Mouse (Mus musculus): Measurements from ENCODE around the gene Lypd4. TPM values are rescaled to one million over a fixed set of nuclear protein-coding genes. Genes with fewer than 3 reads are reported as not detected.

Gene Lypd4
- total and polyA plus RNA-seq, 2 experiments, result not detected

GRCm38 (mm10) chr7:24817502-24817901 is 52.2 kb downstream of the Lypd4 start:
- Histone ChIP-seq H3K79me2 (ENCODE audit: control insufficient read depth, insufficient read depth, low read length) (no peaks in the 10 kb centered on the region), H3K27ac (replicated peaks; ENCODE audit: insufficient read depth, low read depth, low read length) (no peak overlapping the region), H3K4me1 (ENCODE audit: control insufficient read depth, insufficient read depth, low read length) (no peaks in the 10 kb centered on the region), H3K9ac (ENCODE audit: low read depth, low read length) (no peak overlapping the region), H3K27me3 (ENCODE audit: control insufficient read depth, insufficient read depth, low read length) (0 out of 2 replicates have a peak, but pooled peaks cover 2% of the 10 kb centered on the region), H3K36me3 (ENCODE audit: control insufficient read depth, insufficient read depth, low read length) (no peaks in the 10 kb centered on the region), H3K4me3 (ENCODE audit: insufficient read depth, low read depth, low read length) (no peak overlapping the region)
- TF ChIP-seq POLR2A (IDR thresholded peaks at IDR 0.05; ENCODE audit: extremely low read depth, insufficient read depth, low read length) (no peak), CTCF (IDR thresholded peaks at IDR 0.05; ENCODE audit: low read depth, low read length) (peak; percentile 77)
- DNase-seq (ENCODE audit: extremely low read depth, low read depth, low spot score), result peak; percentile 65
- under 1% methylated on average over 3 of the region's 3 CpGs for WGBS

Other genes starting within 250 kb of the Lypd4 start
- gene Lypd3, start 233.4 kb downstream of the Lypd4 start, total RNA-seq (2014; rRNA removed), result not detected in 2 replicates
- gene Lypd3, start 233.4 kb downstream of the Lypd4 start, polyA plus RNA-seq (2012; rRNA removed), result not detected in 2 replicates
- gene Tex101, start 193.3 kb downstream of the Lypd4 start, total RNA-seq (2014; rRNA removed), result not detected in 2 replicates
- not detected in 2 replicates for gene Tex101, start 193.3 kb downstream of the Lypd4 start, polyA plus RNA-seq (2012; rRNA removed)
- gene BC049730, start 160.7 kb downstream of the Lypd4 start, total RNA-seq (2014; rRNA removed), result not detected in 2 replicates
- not detected in 2 replicates for gene BC049730, start 160.7 kb downstream of the Lypd4 start, polyA plus RNA-seq (2012; rRNA removed)
- not detected in 2 replicates for gene Gm4763, start 143.0 kb downstream of the Lypd4 start, total RNA-seq (2014; rRNA removed)
- not detected in 2 replicates for gene Gm4763, start 143.0 kb downstream of the Lypd4 start, polyA plus RNA-seq (2012; rRNA removed)
- gene Cd177, start 109.6 kb downstream of the Lypd4 start, total RNA-seq (2014; rRNA removed), result not detected in 2 replicates
- 0.06 and 0.09 TPM in 2 replicates for gene Cd177, start 109.6 kb downstream of the Lypd4 start, polyA plus RNA-seq (2012; rRNA removed)
- gene Ceacam10, start 92.7 kb downstream of the Lypd4 start, total RNA-seq (2014; rRNA removed), result not detected in 2 replicates
- gene Ceacam10, start 92.7 kb downstream of the Lypd4 start, polyA plus RNA-seq (2012; rRNA removed), result not detected in 2 replicates
- not detected in 2 replicates for gene Gm9844, start 7.7 kb downstream of the Lypd4 start, total RNA-seq (2014; rRNA removed)
- gene Gm9844, start 7.7 kb downstream of the Lypd4 start, polyA plus RNA-seq (2012; rRNA removed), result not detected in 2 replicates
- gene Dmrtc2, start 116 bp upstream of the Lypd4 start, total RNA-seq (2014; rRNA removed), result not detected in 2 replicates
- not detected in 2 replicates for gene Dmrtc2, start 116 bp upstream of the Lypd4 start, polyA plus RNA-seq (2012; rRNA removed)
- 205 and 255 TPM in 2 replicates for gene Rps19, start 14.4 kb upstream of the Lypd4 start, total RNA-seq (2014; rRNA removed)
- 191 and 262 TPM in 2 replicates for gene Rps19, start 14.4 kb upstream of the Lypd4 start, polyA plus RNA-seq (2012; rRNA removed)
- 0.18 and 0.60 TPM in 2 replicates for gene Cd79a, start 27.4 kb upstream of the Lypd4 start, total RNA-seq (2014; rRNA removed)
- 2.0 and 5.7 TPM in 2 replicates for gene Cd79a, start 27.4 kb upstream of the Lypd4 start, polyA plus RNA-seq (2012; rRNA removed)
- gene Arhgef1, start 33.0 kb upstream of the Lypd4 start, total RNA-seq (2014; rRNA removed), result 8.5 and 15.5 TPM in 2 replicates
- gene Arhgef1, start 33.0 kb upstream of the Lypd4 start, polyA plus RNA-seq (2012; rRNA removed), result 46.6 and 62.9 TPM in 2 replicates
- gene Gm4881, start 74.6 kb upstream of the Lypd4 start, total RNA-seq (2014; rRNA removed), result not detected in 2 replicates
- gene Gm4881, start 74.6 kb upstream of the Lypd4 start, polyA plus RNA-seq (2012; rRNA removed), result not detected in 2 replicates
- 130 and 148 TPM in 2 replicates for gene Rabac1, start 102.8 kb upstream of the Lypd4 start, total RNA-seq (2014; rRNA removed)
- 230 and 233 TPM in 2 replicates for gene Rabac1, start 102.8 kb upstream of the Lypd4 start, polyA plus RNA-seq (2012; rRNA removed)
- gene Atp1a3, start 136.0 kb upstream of the Lypd4 start, total RNA-seq (2014; rRNA removed), result 0.28 and 0.40 TPM in 2 replicates
- gene Atp1a3, start 136.0 kb upstream of the Lypd4 start, polyA plus RNA-seq (2012; rRNA removed), result 0.06 and 0.37 TPM in 2 replicates
- 2.3 and 2.4 TPM in 2 replicates for gene Grik5, start 202.4 kb upstream of the Lypd4 start, total RNA-seq (2014; rRNA removed)
- 10.2 and 14.0 TPM in 2 replicates for gene Grik5, start 202.4 kb upstream of the Lypd4 start, polyA plus RNA-seq (2012; rRNA removed)
- 2.3 and 3.1 TPM in 2 replicates for gene Zfp574, start 202.6 kb upstream of the Lypd4 start, total RNA-seq (2014; rRNA removed)
- 16.7 and 17.2 TPM in 2 replicates for gene Zfp574, start 202.6 kb upstream of the Lypd4 start, polyA plus RNA-seq (2012; rRNA removed)

All from liver, adult 2 months (tissue).